Mouse (Mus musculus) kidney, embryonic 14.5 days (tissue): ENCODE results near the gene Prss28. TPM values are rescaled to one million over a fixed set of nuclear protein-coding genes. Genes with fewer than 3 reads are reported as not detected.

Source experiments
- ATAC-seq: fragments of 200-750 bp; cut with Nextera tagmentation; 2 replicates; pipeline ENCODE4 v1.8.0; 2017; ENCODE audit warnings: moderate number of reproducible peaks, mild to moderate bottlenecking, moderate TSS enrichment, moderate library complexity; ENCODE audit not compliant: low FRiP score, low TSS enrichment
- H3K27ac ChIP-seq: fragments of 300-500 bp; sonication (generic); 2 replicates; pipeline ENCODE4 v1.5.1; 2014; ENCODE audit warnings: low read depth, mild to moderate bottlenecking, low read length, moderate library complexity, mixed read lengths
- H3K27me3 ChIP-seq: fragments of 300-500 bp; sonication (generic); 2 replicates; pipeline ENCODE4 v1.6.1; 2014; ENCODE audit warnings: mild to moderate bottlenecking, low read length; ENCODE audit not compliant: control insufficient read depth, insufficient read depth
- H3K36me3 ChIP-seq: fragments of 300-500 bp; sonication (generic); 2 replicates; pipeline ENCODE4 v1.6.1; 2014; ENCODE audit warnings: low read length, mixed read lengths; ENCODE audit not compliant: control insufficient read depth, insufficient read depth
- H3K4me1 ChIP-seq: fragments of 300-500 bp; sonication (generic); 2 replicates; pipeline ENCODE4 v1.6.1; 2014; ENCODE audit warnings: low read length, mixed read lengths; ENCODE audit not compliant: control insufficient read depth, insufficient read depth
- H3K4me2 ChIP-seq: fragments of 300-500 bp; sonication (generic); replicated peaks from 2 replicates; pipeline ENCODE4 v1.6.1; 2014; ENCODE audit warnings: low read depth, mild to moderate bottlenecking, low read length
- H3K4me3 ChIP-seq: fragments of 300-500 bp; sonication (generic); 2 replicates; pipeline ENCODE4 v1.5.1; 2014; ENCODE audit warnings: mild to moderate bottlenecking, low read length
- H3K9ac ChIP-seq: fragments of 300-500 bp; sonication (generic); 2 replicates; pipeline ENCODE4 v1.6.1; 2014; ENCODE audit warnings: low read depth, mild to moderate bottlenecking, low read length, moderate library complexity
- H3K9me3 ChIP-seq: fragments of 300-500 bp; sonication (generic); 2 replicates; pipeline ENCODE4 v1.6.1; 2016; ENCODE audit warnings: low read length; ENCODE audit not compliant: control insufficient read depth
- WGBS: fragments of 180-500 bp; shearing (Covaris S2); extraction: QIAGEN DNeasy Blood & Tissue Kit; methylation state at CpG from one replicate; pipeline ENCODE4 v1.1.7; 2014; 5-methylcytosine and 5-hydroxymethylcytosine counted together
- polyA plus RNA-seq: library from polyadenylated mRNA; unstranded; fragments of >200 nt; fragmentation: Nextera tagmentation; extraction: Ambion mirVana; gene quantifications from 2 replicates; pipeline ENCODE4 v1.2.1, GENCODE M21; 2014

Gene Prss28
- polyA plus RNA-seq, 1 experiment from 2014 or later: not detected

- Histone ChIP-seq H3K9me3 (no peaks in the 10 kb centered on the region), H3K4me2 (no peak overlapping the region), H3K4me3 (no peak overlapping the region), H3K9ac (no peak overlapping the region), H3K27ac (no peak overlapping the region), H3K36me3 (no peaks in the 10 kb centered on the region), H3K27me3 (no peaks in the 10 kb centered on the region), H3K4me1 (no peaks in the 10 kb centered on the region)
- 40% methylated on average over 11 of the region's 11 CpGs for WGBS
- no peak for ATAC-seq
Measured at GRCm38 (mm10) chr17:25282133-25282532, 26.3 kb upstream of the Prss28 start.

GRCm38 (mm10) chr17:25285033-25285432, 23.4 kb upstream of the Prss28 start:
- no peaks in the 10 kb centered on the region for H3K4me1 ChIP-seq
- H3K4me3 ChIP-seq: no peak overlapping the region
- H3K9me3 ChIP-seq: no peaks in the 10 kb centered on the region
- 24% methylated on average over 3 of the region's 3 CpGs for WGBS
- H3K27ac ChIP-seq: no peak overlapping the region
- H3K9ac ChIP-seq: no peak overlapping the region
- no peak for ATAC-seq
- H3K27me3 ChIP-seq: no peaks in the 10 kb centered on the region
- H3K36me3 ChIP-seq: no peaks in the 10 kb centered on the region
- H3K4me2 ChIP-seq: no peak overlapping the region

- no peaks in the 10 kb centered on the region for H3K9me3 ChIP-seq
- H3K4me1 ChIP-seq: no peaks in the 10 kb centered on the region
- no peaks in the 10 kb centered on the region for H3K27me3 ChIP-seq
- H3K4me2 ChIP-seq: no peak overlapping the region
- no peak overlapping the region for H3K4me3 ChIP-seq
- H3K9ac ChIP-seq: no peak overlapping the region
- 18% methylated on average over 4 of the region's 4 CpGs for WGBS
- no peak overlapping the region for H3K27ac ChIP-seq
- ATAC-seq: no peak
- H3K36me3 ChIP-seq: no peaks in the 10 kb centered on the region
Measured at GRCm38 (mm10) chr17:25288842-25289241, 19.6 kb upstream of the Prss28 start.

- no peaks in the 10 kb centered on the region for H3K4me1 ChIP-seq
- 37% methylated on average over 4 of the region's 4 CpGs for WGBS
- H3K9me3 ChIP-seq: no peaks in the 10 kb centered on the region
- no peak overlapping the region for H3K4me3 ChIP-seq
- H3K36me3 ChIP-seq: no peaks in the 10 kb centered on the region
- no peak for ATAC-seq
- no peak overlapping the region for H3K9ac ChIP-seq
- H3K27me3 ChIP-seq: no peaks in the 10 kb centered on the region
- H3K4me2 ChIP-seq: no peak overlapping the region
- H3K27ac ChIP-seq: no peak overlapping the region
Measured at GRCm38 (mm10) chr17:25290411-25290810, 18.0 kb upstream of the Prss28 start.

- H3K9ac ChIP-seq: no peak overlapping the region
- no peak overlapping the region for H3K4me2 ChIP-seq
- 81% methylated on average over 5 of the region's 5 CpGs for whole genome bisulfite sequencing
- H3K27me3 ChIP-seq: no peaks in the 10 kb centered on the region
- no peaks in the 10 kb centered on the region for H3K9me3 ChIP-seq
- H3K4me1 ChIP-seq: no peaks in the 10 kb centered on the region
- ATAC-seq: no peak
- no peak overlapping the region for H3K27ac ChIP-seq
- H3K36me3 ChIP-seq: no peaks in the 10 kb centered on the region
- H3K4me3 ChIP-seq: no peak overlapping the region
Measured at GRCm38 (mm10) chr17:25293495-25293894, 15.0 kb upstream of the Prss28 start.

GRCm38 (mm10) chr17:25294111-25294510, 14.3 kb upstream of the Prss28 start:
- Histone ChIP-seq H3K9ac (no peak overlapping the region), H3K4me1 (no peaks in the 10 kb centered on the region), H3K9me3 (no peaks in the 10 kb centered on the region), H3K4me2 (no peak overlapping the region), H3K36me3 (no peaks in the 10 kb centered on the region), H3K27me3 (no peaks in the 10 kb centered on the region), H3K4me3 (no peak overlapping the region), H3K27ac (no peak overlapping the region)
- WGBS: 57% methylated on average over 1 of the region's 1 CpGs
- ATAC-seq: no peak

- no peak within 1 kb of the TSS for H3K4me2 ChIP-seq
- H3K27ac ChIP-seq: no peak within 1 kb of the TSS
- H3K4me3 ChIP-seq: no peak within 1 kb of the TSS
- no peaks in the 10 kb centered on the region for H3K9me3 ChIP-seq
- H3K9ac ChIP-seq: no peak within 1 kb of the TSS
- no peaks in the 10 kb centered on the region for H3K36me3 ChIP-seq
- H3K4me1 ChIP-seq: no peaks in the 10 kb centered on the region
- no peaks in the 10 kb centered on the region for H3K27me3 ChIP-seq
- 81% methylated on average over 5 of the region's 5 CpGs for WGBS
- ATAC-seq: no peak
Measured at GRCm38 (mm10) chr17:25298094-25298493, 10.4 kb upstream of the Prss28 start, which contains the start of gene Prss34. TSS of gene Prss34 (plus strand) at chr17:25298394.

GRCm38 (mm10) chr17:25318354-25318753, 9.9 kb downstream of the Prss28 start, which contains the start of gene Prss29:
TSS of gene Prss29 (plus strand) at chr17:25318654.
- Histone ChIP-seq H3K27me3 (no peaks in the 10 kb centered on the region), H3K4me2 (no peak within 1 kb of the TSS), H3K9me3 (no peaks in the 10 kb centered on the region), H3K4me3 (no peak within 1 kb of the TSS), H3K36me3 (no peaks in the 10 kb centered on the region), H3K9ac (no peak within 1 kb of the TSS), H3K27ac (no peak within 1 kb of the TSS), H3K4me1 (no peaks in the 10 kb centered on the region)
- no peak for ATAC-seq
- 78% methylated on average over 5 of the region's 5 CpGs for whole genome bisulfite sequencing

- Histone ChIP-seq H3K27ac (no peak overlapping the region), H3K9ac (no peak overlapping the region), H3K36me3 (no peaks in the 10 kb centered on the region), H3K9me3 (no peaks in the 10 kb centered on the region), H3K4me1 (no peaks in the 10 kb centered on the region), H3K4me2 (no peak overlapping the region), H3K27me3 (no peaks in the 10 kb centered on the region), H3K4me3 (no peak overlapping the region)
- no peak for ATAC-seq
- 86% methylated on average over 8 of the region's 8 CpGs for WGBS
Measured at GRCm38 (mm10) chr17:25320819-25321218, 12.4 kb downstream of the Prss28 start.
